Mouse (Mus musculus) forebrain, embryonic 15.5 days (tissue): Measurements from ENCODE around the gene Tmem191c. TPM values are rescaled to one million over a fixed set of nuclear protein-coding genes. Genes with fewer than 3 reads are reported as not detected.

Experiments
- polyA plus RNA-seq: library from polyadenylated mRNA; unstranded; fragments of >200 nt; fragmentation: Nextera tagmentation; extraction: Ambion mirVana; gene quantifications from 2 replicates; pipeline ENCODE4 v1.2.1, GENCODE M21; 2015

Tmem191c gene
- polyA plus RNA-seq, 1 experiment from 2014 or later: 23.6 TPM

Other genes with a start within 250 kb of the Tmem191c start
- 181 and 183 TPM in 2 replicates for gene Ypel1, start 206.4 kb upstream of the Tmem191c start, polyA plus RNA-seq
- gene Ppil2, start 164.8 kb upstream of the Tmem191c start, polyA plus RNA-seq: 161 and 162 TPM in 2 replicates
- 27.1 and 30.1 TPM in 2 replicates for gene 2610318N02Rik, start 150.9 kb upstream of the Tmem191c start, polyA plus RNA-seq
- gene Sdf2l1, start 143.7 kb upstream of the Tmem191c start, polyA plus RNA-seq: 43.4 and 47.2 TPM in 2 replicates
- 23.1 and 26.3 TPM in 2 replicates for gene Ydjc, start 131.5 kb upstream of the Tmem191c start, polyA plus RNA-seq
- gene Ccdc116, start 128.8 kb upstream of the Tmem191c start, polyA plus RNA-seq: 1.3 TPM in 2 replicates
- 307 and 318 TPM in 2 replicates for gene Ube2l3, start 73.4 kb upstream of the Tmem191c start, polyA plus RNA-seq
- 1.7 TPM in 2 replicates for gene Rimbp3, start 67.5 kb upstream of the Tmem191c start, polyA plus RNA-seq
- 8.6 and 8.8 TPM in 2 replicates for gene Hic2, start 42.5 kb upstream of the Tmem191c start, polyA plus RNA-seq
- gene Serpind1, start 55.3 kb downstream of the Tmem191c start, polyA plus RNA-seq: 1.0 and 1.8 TPM in 2 replicates
- gene Snap29, start 129.9 kb downstream of the Tmem191c start, polyA plus RNA-seq: 23.5 and 27.0 TPM in 2 replicates
- 56.1 and 58.9 TPM in 2 replicates for gene Pi4ka, start 130.2 kb downstream of the Tmem191c start, polyA plus RNA-seq
- 117 and 120 TPM in 2 replicates for gene Crkl, start 175.9 kb downstream of the Tmem191c start, polyA plus RNA-seq
- gene Aifm3, start 213.5 kb downstream of the Tmem191c start, polyA plus RNA-seq: 8.0 and 10.6 TPM in 2 replicates
- gene Lztr1, start 232.6 kb downstream of the Tmem191c start, polyA plus RNA-seq: 120 and 133 TPM in 2 replicates